Mouse (Mus musculus) retina, postnatal 7 days (tissue): Measurements from ENCODE around the gene Guca2a.
"Not testable (repeated sequence)": the region's sequence is repeated elsewhere in the genome, so short reads cannot be mapped to it uniquely, and the experiment has no call there.

ENCODE experiments used
- DNase-seq: peaks from one replicate; pipeline ENCODE4 v3.0.0-alpha.2; 2012; ENCODE audit warnings: low read depth, low spot score

The Guca2a gene

GRCm38 (mm10) chr4:119637176-119637845 is at the start of gene Guca2a:
Gene Guca2a (plus strand): TSS chr4:119637704.
- no peak for DNase-seq

GRCm38 (mm10) chr4:119588037-119588436 is 49.5 kb upstream of the Guca2a start:
- DNase-seq, result no peak

GRCm38 (mm10) chr4:119589423-119589822 is 48.1 kb upstream of the Guca2a start:
- no peak for DNase-seq

GRCm38 (mm10) chr4:119590027-119590426 is 47.5 kb upstream of the Guca2a start:
- no peak for DNase-seq

GRCm38 (mm10) chr4:119592479-119592878 is 45.0 kb upstream of the Guca2a start:
- DNase-seq, result no peak

GRCm38 (mm10) chr4:119594331-119594730 is 43.2 kb upstream of the Guca2a start:
- DNase-seq, result no peak

- no peak for DNase-seq
These were observed 37.9 kb upstream of the Guca2a start for GRCm38 (mm10) chr4:119599605-119600004.

- DNase-seq, result no peak
These were observed 28.0 kb upstream of the Guca2a start for GRCm38 (mm10) chr4:119609488-119609887.

GRCm38 (mm10) chr4:119614078-119614477 is 23.4 kb upstream of the Guca2a start:
- no peak for DNase-seq

- DNase-seq, result no peak
These were observed 22.8 kb upstream of the Guca2a start for GRCm38 (mm10) chr4:119614724-119615123.

- no peak for DNase-seq
These were observed 11.3 kb upstream of the Guca2a start for GRCm38 (mm10) chr4:119626081-119626645.

- DNase-seq, result no peak
These were observed 10.6 kb upstream of the Guca2a start for GRCm38 (mm10) chr4:119626876-119627275.

GRCm38 (mm10) chr4:119627317-119627716 is 10.2 kb upstream of the Guca2a start:
- no peak for DNase-seq

- not testable (repeated sequence) for DNase-seq
These were observed 9.1 kb upstream of the Guca2a start for GRCm38 (mm10) chr4:119628363-119628762.

GRCm38 (mm10) chr4:119631115-119631919 is 6.2 kb upstream of the Guca2a start:
- DNase-seq, result no peak

GRCm38 (mm10) chr4:119632721-119633120 is 4.8 kb upstream of the Guca2a start:
- DNase-seq, result no peak

- DNase-seq, result no peak
These were observed 4.2 kb upstream of the Guca2a start for GRCm38 (mm10) chr4:119633342-119633741.

- DNase-seq, result no peak
These were observed 3.6 kb upstream of the Guca2a start for GRCm38 (mm10) chr4:119633948-119634347.

- DNase-seq, result no peak
These were observed 2.4 kb upstream of the Guca2a start for GRCm38 (mm10) chr4:119634908-119635660.

- DNase-seq, result no peak
These were observed 1.8 kb upstream of the Guca2a start for GRCm38 (mm10) chr4:119635686-119636085.

- no peak for DNase-seq
These were observed 773 bp upstream of the Guca2a start for GRCm38 (mm10) chr4:119636731-119637130.

- no peak for DNase-seq
These were observed 442 bp downstream of the Guca2a start for GRCm38 (mm10) chr4:119637946-119638345.
